Mouse (Mus musculus): Measurements from ENCODE around the gene Unc93a. TPM values are rescaled to one million over a fixed set of nuclear protein-coding genes. Genes with fewer than 3 reads are reported as not detected.
"Not testable (repeated sequence)": the region's sequence is repeated elsewhere in the genome, so short reads cannot be mapped to it uniquely, and the experiment has no call there.

Unc93a gene
- polyA plus RNA-seq (2016; fragmentation: Nextera tagmentation; extraction: Ambion mirVana): not detected in 2 replicates

DNA sequence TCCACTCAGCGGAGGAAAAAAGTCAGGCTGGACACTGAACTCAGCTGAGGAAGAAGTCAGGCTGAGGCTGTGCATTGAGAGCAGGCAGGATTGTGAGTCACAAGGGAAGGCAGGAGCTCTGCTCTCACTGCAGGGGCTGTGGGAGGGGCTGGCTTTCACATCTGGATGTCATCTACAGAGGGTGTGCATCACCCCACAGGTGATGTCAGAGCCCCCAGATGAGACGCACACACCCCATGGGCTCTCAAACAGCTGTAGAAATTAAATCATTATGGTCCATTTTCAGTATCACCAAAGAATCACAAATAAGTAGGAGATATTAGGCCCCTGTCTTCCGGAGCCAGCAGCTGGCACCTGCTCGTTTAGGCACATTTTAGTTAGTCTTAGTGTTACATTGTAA, at the start of gene Unc93a:
TSS of gene Unc93a (minus strand) at position 101 of the 400 bp plus-strand sequence.
- not testable (repeated sequence) for H3K36me3 ChIP-seq (replicated peaks); DNase-seq (ENCODE audit: low spot score); H3K27ac ChIP-seq (replicated peaks); H3K4me1 ChIP-seq; H3K4me3 ChIP-seq; H3K9me3 ChIP-seq; H3K27me3 ChIP-seq (replicated peaks; ENCODE audit: low read depth, poor library complexity, severe bottlenecking)
- WGBS: 86% methylated on average over 3 of the region's 4 CpGs

DNA sequence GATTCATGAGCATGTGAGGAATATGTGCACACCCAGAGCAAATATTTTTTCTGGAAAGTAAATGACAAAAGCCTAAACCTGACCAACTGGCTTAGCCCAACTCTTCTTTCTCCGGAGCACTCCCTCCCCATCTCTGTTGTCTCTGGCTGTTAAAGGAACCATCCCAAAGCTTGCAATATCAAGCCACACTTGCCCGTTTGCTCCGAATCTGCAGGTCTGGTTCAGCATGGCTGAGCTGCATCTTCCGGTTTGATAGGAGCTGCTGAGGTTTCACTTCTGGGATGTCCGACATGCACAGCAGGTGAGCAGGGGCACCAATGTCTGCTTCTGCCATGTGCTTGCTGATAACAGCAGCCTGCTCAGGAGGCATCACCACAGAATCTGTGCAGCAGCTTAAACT, 48.9 kb upstream of the Unc93a start:
- H3K27me3 ChIP-seq (replicated peaks; ENCODE audit: low read depth, poor library complexity, severe bottlenecking); H3K36me3 ChIP-seq (replicated peaks); H3K4me3 ChIP-seq; H3K4me1 ChIP-seq; H3K27ac ChIP-seq (replicated peaks): not testable (repeated sequence)
- DNase-seq (ENCODE audit: low spot score): peak; percentile 6
- H3K9me3 ChIP-seq: peaks cover 49% of the 10 kb centered on the region
- whole genome bisulfite sequencing: 93% methylated on average over 5 of the region's 5 CpGs

DNA sequence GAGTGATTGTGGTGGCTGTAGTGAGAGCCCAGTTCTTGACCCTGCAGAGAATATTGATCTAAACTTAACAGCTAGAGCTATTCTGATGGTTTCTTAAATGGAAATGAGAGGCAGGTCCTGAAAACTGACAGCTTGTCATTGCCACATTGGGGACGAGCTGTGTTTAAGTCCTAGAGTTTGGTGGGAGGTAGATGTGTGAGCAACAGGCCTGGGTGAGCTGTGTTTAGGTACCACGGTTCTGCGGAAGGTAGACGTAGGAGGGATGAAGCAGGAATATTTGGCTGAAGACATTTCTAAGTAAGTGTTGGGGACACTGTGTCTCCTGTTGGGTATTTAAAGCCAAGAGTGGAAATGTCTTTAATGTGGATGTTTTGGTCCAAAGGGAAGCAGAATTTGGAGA, 47.4 kb upstream of the Unc93a start:
- H3K27me3 ChIP-seq (replicated peaks; ENCODE audit: low read depth, poor library complexity, severe bottlenecking); H3K4me3 ChIP-seq; H3K36me3 ChIP-seq (replicated peaks); H3K4me1 ChIP-seq; H3K27ac ChIP-seq (replicated peaks); DNase-seq (ENCODE audit: low spot score): not testable (repeated sequence)
- WGBS: 87% methylated on average over 4 of the region's 4 CpGs
- peaks cover 42% of the 10 kb centered on the region for H3K9me3 ChIP-seq

DNA sequence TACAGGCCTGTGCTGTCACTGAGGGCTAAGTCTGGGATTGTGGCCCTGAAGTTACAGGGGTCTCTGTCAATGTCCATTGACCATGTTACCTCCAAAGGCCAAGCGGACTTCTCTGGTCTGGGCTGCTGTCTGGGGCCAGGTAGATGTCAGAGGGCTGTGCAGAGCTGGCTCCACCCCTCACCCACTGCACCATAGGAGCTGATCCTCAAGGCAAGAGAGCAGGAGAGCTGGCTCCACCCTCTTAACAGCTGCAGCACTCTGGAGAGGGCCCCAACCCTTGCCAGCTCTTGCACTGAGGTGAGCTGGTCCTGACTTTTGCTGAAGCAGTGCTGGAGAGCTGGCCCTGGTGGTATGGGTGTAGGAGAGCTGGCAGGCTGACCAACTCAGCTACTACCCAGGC, 46.2 kb upstream of the Unc93a start:
- H3K27me3 ChIP-seq (replicated peaks; ENCODE audit: low read depth, poor library complexity, severe bottlenecking); H3K36me3 ChIP-seq (replicated peaks); H3K4me1 ChIP-seq; DNase-seq (ENCODE audit: low spot score); H3K4me3 ChIP-seq; H3K27ac ChIP-seq (replicated peaks): not testable (repeated sequence)
- H3K9me3 ChIP-seq: peaks cover 36% of the 10 kb centered on the region
- 69% methylated on average over 1 of the region's 1 CpGs for WGBS

DNA sequence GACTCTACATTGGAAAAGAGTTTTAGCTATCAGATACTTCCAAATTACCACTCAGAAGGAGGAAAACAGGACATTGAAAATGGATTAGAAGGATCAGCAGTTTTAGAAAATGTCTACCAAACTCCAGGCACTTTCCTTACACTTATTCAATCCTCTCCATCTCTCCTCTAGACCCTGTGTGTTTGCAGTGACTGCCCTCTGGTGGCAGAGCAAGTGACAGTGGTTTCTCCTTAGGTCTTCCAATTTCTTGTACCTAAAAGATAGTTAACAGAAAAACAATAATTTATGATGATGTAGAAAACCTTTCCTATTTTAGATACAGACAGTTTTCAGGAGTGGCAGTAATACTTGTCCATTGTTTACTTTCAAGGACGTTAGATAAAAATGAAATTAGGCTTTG, 44.0 kb upstream of the Unc93a start:
- WGBS: 20% methylated on average over 1 of the region's 1 CpGs

DNA sequence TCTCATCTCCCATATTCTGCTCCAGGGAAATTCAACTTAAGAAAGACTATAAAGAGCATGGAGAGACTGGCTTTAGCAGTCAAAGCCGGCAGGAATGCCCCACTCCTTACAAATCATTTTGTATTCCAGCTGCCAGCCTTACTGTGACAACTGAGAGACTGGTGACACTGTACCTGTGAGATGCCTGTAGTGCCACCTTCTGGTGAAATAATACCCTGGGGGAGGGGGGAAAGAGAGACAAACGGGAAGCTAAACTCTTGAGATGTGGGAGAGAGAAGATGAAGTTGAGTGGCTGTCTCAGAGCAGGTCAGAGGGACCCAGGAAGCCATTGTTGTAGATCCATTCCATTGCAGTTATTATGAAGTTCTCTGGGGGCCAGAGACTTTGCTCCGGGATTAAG, 42.4 kb upstream of the Unc93a start:
- not testable (repeated sequence) for H3K27me3 ChIP-seq (replicated peaks; ENCODE audit: low read depth, poor library complexity, severe bottlenecking); H3K36me3 ChIP-seq (replicated peaks); H3K4me3 ChIP-seq; H3K4me1 ChIP-seq; DNase-seq (ENCODE audit: low spot score); H3K9me3 ChIP-seq; H3K27ac ChIP-seq (replicated peaks)
- 45% methylated on average over 2 of the region's 3 CpGs for WGBS

More for the DNA sequence above, 44.0 kb upstream of the Unc93a start:
- H3K36me3 ChIP-seq (replicated peaks); DNase-seq (ENCODE audit: low spot score); H3K27me3 ChIP-seq (replicated peaks; ENCODE audit: low read depth, poor library complexity, severe bottlenecking); H3K27ac ChIP-seq (replicated peaks); H3K4me3 ChIP-seq; H3K4me1 ChIP-seq: not testable (repeated sequence)
- H3K9me3 ChIP-seq: peaks cover 16% of the 10 kb centered on the region

DNA sequence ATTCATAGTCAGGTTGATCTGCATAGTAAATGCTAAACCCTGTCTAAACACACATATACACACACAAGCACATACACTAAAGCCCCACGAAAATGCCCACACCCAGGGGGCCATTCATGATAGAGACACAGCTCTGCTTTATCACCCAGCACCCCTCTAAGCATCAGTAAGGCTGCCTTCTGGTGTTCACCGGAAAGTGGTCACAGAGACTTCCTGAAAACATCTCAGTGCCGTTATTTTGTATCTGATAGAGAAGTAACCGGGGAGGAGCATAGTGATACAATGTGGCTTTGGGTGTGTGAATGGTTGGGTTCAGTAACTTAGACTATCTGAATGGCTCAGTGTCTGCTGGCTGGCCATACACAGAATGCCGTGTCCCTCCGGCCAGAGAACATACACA, 42.0 kb upstream of the Unc93a start:
- not testable (repeated sequence) for H3K27me3 ChIP-seq (replicated peaks; ENCODE audit: low read depth, poor library complexity, severe bottlenecking); H3K4me1 ChIP-seq; H3K36me3 ChIP-seq (replicated peaks); H3K9me3 ChIP-seq; DNase-seq (ENCODE audit: low spot score); H3K4me3 ChIP-seq; H3K27ac ChIP-seq (replicated peaks)
- WGBS: 88% methylated on average over 6 of the region's 6 CpGs

DNA sequence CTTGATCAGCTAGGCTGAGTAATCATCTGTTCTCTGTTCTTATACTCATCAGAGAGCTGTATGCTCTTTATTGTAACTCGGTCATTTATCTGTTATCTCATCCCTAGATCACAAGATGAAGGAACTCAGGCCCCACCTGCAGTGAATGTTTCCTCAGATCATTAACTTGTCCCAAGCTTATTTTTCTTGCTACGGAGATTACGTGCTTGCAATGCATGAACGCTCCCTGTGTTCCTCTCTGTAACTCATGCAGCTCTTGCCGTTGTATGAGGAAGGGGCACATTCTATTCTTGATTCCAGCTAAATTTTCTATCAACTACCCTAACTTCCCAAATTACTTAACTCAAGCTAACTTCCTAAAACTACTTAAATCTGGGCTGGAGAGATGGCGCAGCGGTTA, 14.5 kb upstream of the Unc93a start:
- not testable (repeated sequence) for H3K36me3 ChIP-seq (replicated peaks); H3K27ac ChIP-seq (replicated peaks); H3K9me3 ChIP-seq; H3K27me3 ChIP-seq (replicated peaks; ENCODE audit: low read depth, poor library complexity, severe bottlenecking); DNase-seq (ENCODE audit: low spot score); H3K4me3 ChIP-seq; H3K4me1 ChIP-seq
- WGBS: 93% methylated on average over 7 of the region's 7 CpGs

DNA sequence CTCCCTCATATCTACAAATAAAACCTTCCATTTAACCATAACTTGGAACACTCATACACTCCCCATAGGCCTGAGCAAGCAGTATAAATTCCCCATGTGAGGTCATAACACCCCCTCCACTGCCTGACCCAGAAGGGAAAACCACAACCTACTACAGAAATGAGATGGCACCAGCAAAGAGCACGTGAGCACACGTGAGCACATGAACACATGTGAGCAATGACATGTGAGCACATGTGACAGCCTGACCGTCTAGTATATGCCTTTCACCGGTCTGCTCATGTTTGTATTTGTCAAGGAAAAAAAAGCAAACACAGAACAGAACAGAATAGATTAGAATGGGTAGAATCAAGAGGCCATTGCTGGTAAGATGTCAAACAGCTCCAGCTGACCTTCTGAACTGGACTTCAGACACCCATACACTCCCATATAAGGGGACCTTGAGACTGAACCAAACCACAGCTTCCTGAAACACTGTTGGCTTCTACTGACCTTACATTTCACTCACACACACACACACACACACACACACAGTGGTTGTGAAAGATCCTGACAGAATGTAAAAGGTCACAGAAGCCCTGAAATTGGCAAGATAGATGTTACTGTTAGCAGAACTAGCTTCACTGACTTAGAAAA, 13.1 kb upstream of the Unc93a start:
- not testable (repeated sequence) for H3K9me3 ChIP-seq; H3K4me1 ChIP-seq; H3K36me3 ChIP-seq (replicated peaks); H3K4me3 ChIP-seq; DNase-seq (ENCODE audit: low spot score); H3K27ac ChIP-seq (replicated peaks); H3K27me3 ChIP-seq (replicated peaks; ENCODE audit: low read depth, poor library complexity, severe bottlenecking)
- 88% methylated on average over 4 of the region's 4 CpGs for WGBS

DNA sequence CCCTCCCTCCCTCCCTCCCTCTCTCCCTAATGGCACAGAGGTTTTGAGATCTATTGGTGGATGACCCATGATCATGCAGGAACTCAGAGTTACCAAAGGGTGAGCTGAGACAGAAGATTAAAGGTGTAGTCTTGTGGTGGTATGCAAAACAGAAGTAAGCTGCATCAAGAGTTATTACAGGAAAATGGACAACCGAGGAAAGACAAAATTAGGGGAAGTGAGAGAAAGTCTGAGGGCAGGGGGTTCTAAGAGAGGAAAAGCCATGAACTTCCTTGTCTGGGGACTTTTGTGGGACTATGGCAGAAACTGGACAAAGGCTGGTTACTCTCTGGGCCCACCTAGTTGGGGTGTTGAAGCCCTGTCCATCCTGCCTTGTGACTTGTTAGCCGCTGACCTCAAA, 11.1 kb upstream of the Unc93a start:
- WGBS: no CpG with 5 or more reads among the region's 2 CpGs
- not testable (repeated sequence) for H3K4me1 ChIP-seq; H3K27ac ChIP-seq (replicated peaks); DNase-seq (ENCODE audit: low spot score); H3K27me3 ChIP-seq (replicated peaks; ENCODE audit: low read depth, poor library complexity, severe bottlenecking); H3K36me3 ChIP-seq (replicated peaks); H3K9me3 ChIP-seq; H3K4me3 ChIP-seq

DNA sequence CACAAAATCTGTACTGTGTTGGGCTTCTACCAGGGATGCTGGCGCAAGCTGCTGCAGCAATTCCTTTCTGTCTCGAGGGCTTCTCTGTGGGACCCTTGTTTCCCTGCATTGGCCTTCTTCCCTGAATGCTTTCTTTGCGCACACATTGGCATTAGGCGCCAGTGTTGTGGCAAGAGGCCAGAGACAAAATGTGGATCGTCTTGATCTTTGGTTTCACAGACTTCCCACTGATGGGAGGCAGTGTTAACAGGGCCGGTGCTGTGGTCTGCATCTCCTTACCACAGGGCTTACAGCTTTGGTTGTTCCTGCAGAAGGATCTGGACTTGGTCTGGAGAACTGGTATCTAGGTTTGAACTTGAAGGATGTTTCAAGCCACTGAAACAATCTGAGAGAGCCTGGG, 3.7 kb upstream of the Unc93a start:
- not testable (repeated sequence) for H3K27me3 ChIP-seq (replicated peaks; ENCODE audit: low read depth, poor library complexity, severe bottlenecking); H3K27ac ChIP-seq (replicated peaks); H3K9me3 ChIP-seq; H3K36me3 ChIP-seq (replicated peaks); H3K4me3 ChIP-seq; DNase-seq (ENCODE audit: low spot score); H3K4me1 ChIP-seq
- 92% methylated on average over 2 of the region's 6 CpGs for WGBS

DNA sequence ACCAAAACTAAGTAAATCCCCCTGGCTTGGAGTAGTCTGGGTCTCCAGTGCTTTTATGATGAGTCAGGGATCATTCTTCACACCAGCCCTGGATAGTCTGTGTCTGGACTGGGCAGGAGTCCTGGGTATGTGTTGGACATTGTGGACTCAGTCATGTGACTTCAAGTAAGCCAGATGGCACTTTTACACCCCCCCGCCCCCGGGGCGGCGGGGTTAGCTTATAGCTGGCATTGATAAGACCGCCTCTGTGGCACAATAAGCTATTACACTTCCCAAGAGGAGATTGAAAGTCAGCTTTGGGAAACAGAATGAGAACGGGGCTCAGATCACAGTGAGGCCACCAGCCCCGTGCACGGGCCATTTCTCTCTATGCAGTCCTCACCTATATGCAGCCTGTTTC, 742 bp upstream of the Unc93a start:
- WGBS: 86% methylated on average over 8 of the region's 8 CpGs
- DNase-seq (ENCODE audit: low spot score): peak; percentile 6

DNA sequence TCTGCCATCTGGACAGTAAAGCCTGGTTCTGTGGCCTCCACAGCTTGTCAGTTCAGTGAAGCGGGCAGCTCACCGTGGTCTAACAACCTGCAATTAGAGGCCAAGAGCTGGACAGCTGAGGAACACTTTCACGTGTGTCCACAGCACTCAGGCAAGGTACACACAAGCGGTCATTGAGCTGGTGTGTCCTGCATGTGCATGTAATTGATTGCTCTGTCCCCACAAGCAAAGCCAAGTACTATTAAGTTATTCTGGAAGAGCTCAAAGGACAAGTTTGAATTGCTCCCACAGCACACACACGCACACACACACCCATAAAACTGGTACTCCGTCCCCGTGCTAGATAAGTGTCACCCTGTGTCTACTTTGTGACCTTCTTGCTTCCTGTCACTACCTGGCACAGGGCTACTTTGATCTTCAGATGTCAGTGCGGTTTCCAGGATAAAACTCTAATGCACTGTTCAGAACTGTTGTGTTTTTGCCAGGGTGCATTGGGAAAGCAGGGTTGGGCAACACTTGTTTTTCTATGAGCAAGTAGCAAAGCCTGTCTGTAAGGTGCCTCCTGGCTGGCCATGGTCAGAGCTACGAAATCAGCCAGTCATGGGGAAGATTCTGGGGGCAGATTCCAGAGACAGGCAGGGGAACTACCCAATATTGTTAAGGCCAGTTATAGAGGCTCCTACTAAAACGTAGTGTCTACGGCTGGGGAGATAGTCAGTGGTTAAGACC, 1.7 kb downstream of the Unc93a start:
- 86% methylated on average over 9 of the region's 11 CpGs for WGBS
- not testable (repeated sequence) for H3K4me3 ChIP-seq; H3K27me3 ChIP-seq (replicated peaks; ENCODE audit: low read depth, poor library complexity, severe bottlenecking); H3K36me3 ChIP-seq (replicated peaks); H3K9me3 ChIP-seq; H3K27ac ChIP-seq (replicated peaks); H3K4me1 ChIP-seq; DNase-seq (ENCODE audit: low spot score)

More for the DNA sequence above, 742 bp upstream of the Unc93a start:
- not testable (repeated sequence) for H3K4me3 ChIP-seq; H3K36me3 ChIP-seq (replicated peaks); H3K27ac ChIP-seq (replicated peaks); H3K9me3 ChIP-seq; H3K4me1 ChIP-seq; H3K27me3 ChIP-seq (replicated peaks; ENCODE audit: low read depth, poor library complexity, severe bottlenecking)

Data from embryonic facial prominence, embryonic 10.5 days (tissue).